Mouse (Mus musculus) splenic B cell, adult 2 months (primary cell): ENCODE measurements at regions not wholly inside any gene's neighbourhood (a gene's known extent, or its start where the extent isn't known, plus 50 kb on each side); places are given as distances from the start of the nearest gene placed in this dataset.
"Not testable (repeated sequence)": the region's sequence is repeated elsewhere in the genome, so short reads cannot be mapped to it uniquely, and the experiment has no call there.

Experiments
- DNase-seq: peaks from one replicate; pipeline ENCODE4 v3.0.0-alpha.2; 2011; ENCODE audit warnings: low read depth, low spot score
- H3K27me3 ChIP-seq: 2 replicates; pipeline ENCODE4 v1.6.1; 2012; ENCODE audit warnings: mild to moderate bottlenecking, low read length, moderate library complexity, mixed read lengths; ENCODE audit not compliant: control insufficient read depth, poor library complexity, insufficient read depth, severe bottlenecking
- H3K36me3 ChIP-seq: 2 replicates; pipeline ENCODE4 v1.6.1; 2012; ENCODE audit warnings: mild to moderate bottlenecking, low read length, moderate library complexity, mixed read lengths; ENCODE audit not compliant: control insufficient read depth, poor library complexity, insufficient read depth, severe bottlenecking

DNA sequence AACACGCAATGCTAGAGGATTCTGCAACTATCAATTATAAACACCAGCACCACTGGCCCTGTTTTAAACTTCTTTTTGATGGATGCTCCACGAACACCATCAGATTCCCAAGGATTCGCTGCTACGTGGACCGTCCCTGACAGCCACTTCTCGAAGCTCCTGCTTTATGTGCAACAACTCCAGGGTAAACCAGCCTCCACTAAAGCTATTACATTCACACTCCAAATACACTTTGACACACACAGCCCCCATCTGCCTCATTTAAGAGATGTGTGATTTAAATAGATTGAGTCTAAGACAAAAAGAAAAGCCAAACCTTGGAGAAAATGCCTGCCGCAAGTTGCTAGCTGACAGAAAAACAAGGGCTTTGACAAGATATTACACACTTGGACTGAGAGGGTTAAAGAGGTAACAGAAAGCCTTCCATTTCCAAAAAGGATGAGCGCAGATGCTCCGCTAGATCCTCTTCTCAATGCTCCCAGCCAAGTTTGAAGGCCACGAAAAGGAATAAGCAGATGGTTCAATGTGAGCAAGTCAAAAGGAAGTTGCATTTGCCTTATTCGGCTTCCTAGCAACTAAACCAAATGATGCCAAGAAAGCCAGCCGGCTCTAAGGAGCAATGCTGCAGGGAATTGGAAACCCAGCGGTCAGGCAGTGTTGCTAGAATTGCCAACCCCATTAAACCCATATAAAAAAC is 54.0 kb upstream of the Cnep1r1 start:
- no peak for DNase-seq
- H3K27me3 ChIP-seq = no peaks in the 10 kb centered on the region
- no peaks in the 10 kb centered on the region for H3K36me3 ChIP-seq

- not testable (repeated sequence) for DNase-seq, H3K27me3 ChIP-seq
These were observed 59.5 kb upstream of the Cnep1r1 start for GRCm38 (mm10) chr8:88059107-88059506.

GRCm38 (mm10) chr8:88057686-88058234 is 60.8 kb upstream of the Cnep1r1 start:
- no peak for DNase-seq
- Histone ChIP-seq H3K36me3 (no peaks in the 10 kb centered on the region), H3K27me3 (no peaks in the 10 kb centered on the region)

More at GRCm38 (mm10) chr8:88059107-88059506, 59.5 kb upstream of the Cnep1r1 start:
- H3K36me3 ChIP-seq = not testable (repeated sequence)

GRCm38 (mm10) chr8:88050651-88051050 is 67.9 kb upstream of the Cnep1r1 start:
- no peaks in the 10 kb centered on the region for H3K36me3 ChIP-seq
- no peak for DNase-seq
- no peaks in the 10 kb centered on the region for H3K27me3 ChIP-seq

DNA sequence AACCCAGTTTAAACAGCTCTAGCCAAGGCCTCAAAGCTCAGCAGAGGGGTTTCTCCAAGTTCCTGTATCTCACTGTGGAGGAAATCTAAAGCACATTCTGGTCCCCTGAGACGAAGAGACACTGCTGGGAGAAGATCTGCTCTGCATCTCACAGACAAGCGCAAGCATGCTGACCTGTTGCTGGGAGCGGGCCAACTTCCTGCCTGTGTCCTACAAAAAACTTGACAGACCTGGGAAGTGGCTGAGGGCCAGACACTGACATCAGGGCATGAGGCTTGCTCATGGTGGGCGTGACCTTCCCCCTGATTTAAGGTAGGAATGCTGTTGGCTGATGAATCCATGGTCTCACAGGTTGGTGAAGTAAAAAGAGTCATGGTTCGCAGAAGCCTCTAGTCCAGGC is 69.5 kb upstream of the Cnep1r1 start:
- Histone ChIP-seq H3K27me3 (no peaks in the 10 kb centered on the region), H3K36me3 (no peaks in the 10 kb centered on the region)
- no peak for DNase-seq

DNA sequence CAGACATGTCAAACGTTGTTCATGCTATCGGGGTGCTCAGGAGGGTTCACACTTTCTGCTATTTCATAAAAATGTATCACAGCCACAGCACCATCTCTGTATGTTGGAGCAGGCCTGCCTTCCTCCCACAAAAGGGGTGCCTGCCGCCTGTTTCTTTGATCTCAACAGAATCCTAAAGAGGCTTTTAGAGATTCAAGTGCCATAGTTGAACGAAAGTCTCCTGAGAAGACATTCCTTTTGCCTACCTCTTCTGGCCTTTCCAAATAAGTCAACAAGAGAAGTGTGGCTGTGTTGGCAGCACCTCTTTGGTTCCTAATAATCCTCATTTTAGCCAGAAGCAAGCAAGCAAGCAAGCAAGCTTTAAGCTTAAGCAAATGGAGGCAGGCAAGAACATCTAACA is 72.6 kb upstream of the Cnep1r1 start:
- no peaks in the 10 kb centered on the region for H3K36me3 ChIP-seq
- DNase-seq = no peak
- no peaks in the 10 kb centered on the region for H3K27me3 ChIP-seq

DNA sequence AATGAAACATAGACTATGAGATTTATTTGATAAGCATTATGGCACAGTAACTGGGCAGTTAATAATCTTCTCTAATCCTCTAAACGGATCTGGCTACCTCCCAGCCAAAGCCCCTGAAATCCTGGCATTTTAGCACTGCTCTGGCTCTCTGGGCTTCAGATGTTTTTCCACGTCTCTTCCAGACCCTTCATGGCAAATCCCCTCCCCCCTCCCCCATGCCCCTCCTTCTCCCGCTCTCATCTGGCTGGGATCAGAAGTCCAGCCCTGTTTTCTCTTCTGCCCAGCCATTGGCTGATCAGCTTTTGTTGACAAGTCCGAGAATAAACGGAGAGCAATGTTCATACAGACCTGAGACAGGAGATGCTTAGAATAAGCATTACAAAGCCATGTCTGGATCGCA is 79.3 kb upstream of the Cnep1r1 start:
- DNase-seq = no peak
- no peaks in the 10 kb centered on the region for H3K36me3 ChIP-seq
- H3K27me3 ChIP-seq = no peaks in the 10 kb centered on the region

GRCm38 (mm10) chr8:88037994-88038393 is 78.6 kb upstream of the Zfp423 start:
- DNase-seq = no peak
- no peaks in the 10 kb centered on the region for H3K27me3 ChIP-seq
- no peaks in the 10 kb centered on the region for H3K36me3 ChIP-seq

GRCm38 (mm10) chr8:88033054-88033453 is 73.7 kb upstream of the Zfp423 start:
- no peaks in the 10 kb centered on the region for H3K36me3 ChIP-seq
- peak; percentile 17 for DNase-seq

GRCm38 (mm10) chr8:88024496-88024895 is 65.1 kb upstream of the Zfp423 start:
- no peaks in the 10 kb centered on the region for H3K36me3 ChIP-seq
- no peak for DNase-seq
- H3K27me3 ChIP-seq = no peaks in the 10 kb centered on the region

More at GRCm38 (mm10) chr8:88033054-88033453, 73.7 kb upstream of the Zfp423 start:
- H3K27me3 ChIP-seq = no peaks in the 10 kb centered on the region

- no peaks in the 10 kb centered on the region for H3K27me3 ChIP-seq
- no peaks in the 10 kb centered on the region for H3K36me3 ChIP-seq
- DNase-seq = no peak
These were observed 64.0 kb upstream of the Zfp423 start for GRCm38 (mm10) chr8:88023423-88023822.

DNA sequence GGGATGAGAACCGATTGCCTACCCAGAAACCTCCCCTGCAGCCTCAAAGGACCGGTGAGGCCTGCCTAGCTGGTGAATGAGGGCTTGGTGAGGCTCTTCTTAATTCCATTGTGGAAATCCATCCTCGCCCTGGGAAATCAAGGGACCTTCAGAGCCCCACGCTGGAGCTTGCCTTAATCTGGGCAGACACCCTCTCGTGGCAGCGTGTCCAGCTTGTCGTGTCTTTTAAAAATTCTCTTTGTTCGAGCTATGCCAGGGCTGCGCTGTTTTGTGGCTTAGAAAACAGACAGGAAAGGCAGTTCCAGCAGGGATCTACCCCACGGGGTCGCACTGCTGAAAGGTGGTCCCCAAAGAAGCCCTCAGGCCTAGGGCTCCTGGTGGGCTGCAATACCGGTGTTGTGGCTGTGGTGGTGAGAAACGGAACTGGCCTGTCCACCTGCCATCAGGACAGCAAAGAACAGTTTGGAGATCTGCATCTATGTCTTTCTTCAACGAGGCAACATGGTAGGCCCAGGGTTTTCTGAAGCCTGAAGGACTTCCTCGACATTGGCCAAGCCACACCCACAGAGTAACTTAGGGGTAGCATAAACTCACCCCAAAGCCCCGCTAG is 63.5 kb upstream of the Zfp423 start:
- Histone ChIP-seq H3K27me3 (no peaks in the 10 kb centered on the region), H3K36me3 (no peaks in the 10 kb centered on the region)
- DNase-seq = no peak

DNA sequence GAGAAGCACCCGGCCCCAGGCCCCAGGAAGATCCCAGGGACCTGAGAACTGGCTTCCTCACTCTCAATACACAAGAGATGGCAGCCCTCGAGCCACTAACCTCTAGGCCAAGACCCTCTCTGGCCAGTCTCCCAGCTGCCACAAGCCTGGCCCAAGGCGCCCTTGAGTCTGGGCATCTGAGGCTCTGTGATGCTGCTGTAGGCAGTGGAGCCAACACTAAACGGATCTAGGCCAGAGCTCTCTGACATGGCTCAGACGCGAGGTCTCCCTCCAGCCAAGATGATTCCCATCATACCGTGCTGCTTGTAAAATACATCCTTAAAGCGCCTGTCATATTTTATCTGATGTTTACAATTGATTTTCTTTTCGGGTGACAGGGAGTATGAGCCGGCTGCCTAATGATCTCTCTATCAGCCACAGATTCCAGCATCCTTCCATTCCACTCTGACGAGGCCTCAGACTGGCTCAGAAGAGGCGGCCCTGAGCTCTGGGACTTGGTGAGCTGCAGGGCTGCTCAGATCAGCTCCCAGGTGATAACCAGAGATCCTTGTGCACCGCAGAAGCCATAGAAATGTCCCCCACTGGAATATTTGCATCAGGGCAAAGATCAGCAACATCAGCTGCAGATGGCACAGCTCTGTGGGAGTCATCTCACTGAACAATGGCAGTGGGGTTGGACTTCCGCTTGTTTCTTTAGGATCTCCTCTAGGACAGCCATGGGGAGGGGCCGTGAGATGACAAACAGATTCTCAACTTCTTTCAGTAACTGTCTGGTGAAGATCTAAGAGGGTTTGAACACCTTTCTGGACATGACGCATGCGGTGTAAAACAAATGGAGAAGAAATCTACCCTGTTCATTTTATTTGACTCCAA is 60.1 kb upstream of the Zfp423 start:
- H3K27me3 ChIP-seq = no peaks in the 10 kb centered on the region
- no peak for DNase-seq
- H3K36me3 ChIP-seq = no peaks in the 10 kb centered on the region

DNA sequence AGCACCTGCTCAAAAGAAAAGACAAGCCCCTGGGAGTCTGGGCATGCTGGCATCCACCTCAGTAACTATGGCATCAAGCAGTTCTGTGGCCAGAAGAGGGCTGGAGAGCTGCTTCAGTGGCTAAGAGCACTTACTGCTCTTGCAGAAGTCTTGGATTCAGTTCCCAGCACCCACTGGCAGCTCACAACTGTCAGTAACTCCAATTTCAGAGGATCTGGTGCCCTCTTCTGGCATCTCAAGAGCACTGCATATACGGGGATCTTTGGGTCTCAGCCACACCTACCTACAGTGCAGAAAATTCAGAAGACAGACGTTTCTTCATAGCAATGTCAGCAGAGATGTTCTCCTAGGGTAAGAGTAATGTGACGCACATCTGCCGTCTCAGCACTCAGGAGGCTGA is 59.1 kb upstream of the Zfp423 start:
- no peaks in the 10 kb centered on the region for H3K27me3 ChIP-seq
- no peak for DNase-seq
- no peaks in the 10 kb centered on the region for H3K36me3 ChIP-seq
